Mouse (Mus musculus) kidney, adult 9 months (tissue): ENCODE results near the gene Bcl7c.
A peak's percentile ranks its signal among the peaks of the same experiment; 100 is the strongest.

ENCODE experiments used
- DNase-seq: peaks from one replicate; pipeline ENCODE4 v3.0.0; 2022

The Bcl7c gene

GRCm38 (mm10) chr7:127681888-127682553 is 26.7 kb downstream of the Bcl7c start:
- no peak for DNase-seq

GRCm38 (mm10) chr7:127680541-127680940 is 28.2 kb downstream of the Bcl7c start:
- DNase-seq = no peak

GRCm38 (mm10) chr7:127678811-127679210 is 29.9 kb downstream of the Bcl7c start:
- DNase-seq = no peak

GRCm38 (mm10) chr7:127677609-127678008 is 31.1 kb downstream of the Bcl7c start:
- no peak for DNase-seq

- DNase-seq = peak; percentile 70
Observed at GRCm38 (mm10) chr7:127677077-127677476, 31.7 kb downstream of the Bcl7c start.

- DNase-seq = no peak
Observed at GRCm38 (mm10) chr7:127675391-127675811, 33.3 kb downstream of the Bcl7c start.

- peak; percentile 90 for DNase-seq
Observed at GRCm38 (mm10) chr7:127674977-127675376, 33.8 kb downstream of the Bcl7c start.

GRCm38 (mm10) chr7:127672776-127673175 is 36.0 kb downstream of the Bcl7c start:
- DNase-seq = peak; percentile 60

GRCm38 (mm10) chr7:127671880-127672774 is 36.6 kb downstream of the Bcl7c start:
- DNase-seq = peak; percentile 81

- no peak for DNase-seq
Observed at GRCm38 (mm10) chr7:127667171-127667570, 41.6 kb downstream of the Bcl7c start.

- DNase-seq = no peak
Observed at GRCm38 (mm10) chr7:127666679-127667078, 42.1 kb downstream of the Bcl7c start.

- DNase-seq = peak; percentile 85
Observed at GRCm38 (mm10) chr7:127666066-127666654, 42.6 kb downstream of the Bcl7c start.

- DNase-seq = peak; percentile 88
Observed at GRCm38 (mm10) chr7:127662926-127663325, 45.8 kb downstream of the Bcl7c start.

GRCm38 (mm10) chr7:127661833-127662232 is 46.9 kb downstream of the Bcl7c start:
- no peak for DNase-seq

- no peak for DNase-seq
Observed at GRCm38 (mm10) chr7:127660882-127661281, 47.9 kb downstream of the Bcl7c start.

- peak; percentile 88 for DNase-seq
Observed at GRCm38 (mm10) chr7:127656946-127657345, 51.8 kb downstream of the Bcl7c start.

GRCm38 (mm10) chr7:127654318-127654717 is 54.4 kb downstream of the Bcl7c start:
- peak; percentile 66 for DNase-seq

- peak; percentile 52 for DNase-seq
Observed at GRCm38 (mm10) chr7:127652050-127652449, 56.7 kb downstream of the Bcl7c start.

- no peak for DNase-seq
Observed at GRCm38 (mm10) chr7:127651624-127652023, 57.1 kb downstream of the Bcl7c start.

- DNase-seq = peak; percentile 71
Observed at GRCm38 (mm10) chr7:127649206-127649605, 59.5 kb downstream of the Bcl7c start.

- DNase-seq = peak; percentile 43
Observed at GRCm38 (mm10) chr7:127648516-127649201, 60.1 kb downstream of the Bcl7c start.

GRCm38 (mm10) chr7:127647576-127647975 is 61.2 kb downstream of the Bcl7c start:
- peak; percentile 65 for DNase-seq

GRCm38 (mm10) chr7:127646363-127646762 is 62.4 kb downstream of the Bcl7c start:
- DNase-seq = no peak
